Mouse (Mus musculus): ENCODE measurements around the gene Vmac. TPM values are rescaled to one million over a fixed set of nuclear protein-coding genes. Genes with fewer than 3 reads are reported as not detected.

The Vmac gene
- 11.0 and 13.7 TPM in 2 replicates for polyA plus RNA-seq (2012; ENCODE audit: insufficient read depth, insufficient read length, missing spikeins)

DNA sequence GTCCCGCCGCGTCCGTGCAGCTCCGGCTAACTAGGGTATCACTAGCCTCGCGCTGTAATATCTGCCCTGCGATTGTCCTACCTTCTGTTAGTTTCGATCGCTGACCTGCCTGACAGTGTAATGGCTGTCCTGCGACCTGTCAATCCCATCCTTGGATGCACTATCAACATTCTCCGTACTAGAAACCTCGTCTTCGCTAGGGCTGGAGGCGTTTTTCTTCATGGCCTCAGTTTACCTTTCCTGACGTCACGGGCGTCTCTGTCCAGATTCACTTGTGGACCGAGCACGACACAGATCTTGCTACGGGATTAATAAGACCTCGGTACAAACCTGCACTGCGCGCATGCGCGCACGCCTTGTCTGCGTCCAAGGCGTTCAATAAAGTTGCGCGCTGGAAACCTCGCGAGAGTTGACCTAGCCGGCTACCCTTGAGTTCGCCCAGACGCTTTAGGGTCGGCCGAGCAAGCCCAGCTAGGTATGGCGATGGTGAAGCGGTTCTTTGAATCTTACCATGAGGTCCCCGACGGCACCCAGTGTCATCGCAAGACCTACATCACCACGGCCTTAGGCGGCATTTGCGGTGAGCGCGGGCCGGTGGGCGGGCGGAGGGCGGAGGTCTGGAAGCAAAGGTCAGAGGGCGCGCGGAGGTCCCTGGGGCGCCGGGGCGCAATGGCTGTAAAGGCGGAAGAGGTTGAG, at the start of gene Vmac, which contains the start of gene Ndufa11:
TSS of gene Vmac (minus strand) at position 660 of the 696 bp plus-strand sequence.
TSS of gene Ndufa11 (plus strand) at position 405 of the 696 bp plus-strand sequence.
- TF ChIP-seq POLR2A (IDR thresholded peaks at IDR 0.05; ENCODE audit: borderline replicate concordance, low read depth, low read length) (no peak), CTCF (IDR thresholded peaks at IDR 0.05; ENCODE audit: low read depth, low read length) (no peak)
- H3K27ac ChIP-seq (ENCODE audit: insufficient read depth, low read depth, low read length) = peak within 1 kb of the TSS; percentile 58
- peak within 1 kb of the TSS; percentile 86 for H3K4me3 ChIP-seq (ENCODE audit: insufficient read depth, low read length)
- H3K4me1 ChIP-seq (ENCODE audit: control insufficient read depth, insufficient read depth, low read length) = peaks cover 10% of the 10 kb centered on the region

DNA sequence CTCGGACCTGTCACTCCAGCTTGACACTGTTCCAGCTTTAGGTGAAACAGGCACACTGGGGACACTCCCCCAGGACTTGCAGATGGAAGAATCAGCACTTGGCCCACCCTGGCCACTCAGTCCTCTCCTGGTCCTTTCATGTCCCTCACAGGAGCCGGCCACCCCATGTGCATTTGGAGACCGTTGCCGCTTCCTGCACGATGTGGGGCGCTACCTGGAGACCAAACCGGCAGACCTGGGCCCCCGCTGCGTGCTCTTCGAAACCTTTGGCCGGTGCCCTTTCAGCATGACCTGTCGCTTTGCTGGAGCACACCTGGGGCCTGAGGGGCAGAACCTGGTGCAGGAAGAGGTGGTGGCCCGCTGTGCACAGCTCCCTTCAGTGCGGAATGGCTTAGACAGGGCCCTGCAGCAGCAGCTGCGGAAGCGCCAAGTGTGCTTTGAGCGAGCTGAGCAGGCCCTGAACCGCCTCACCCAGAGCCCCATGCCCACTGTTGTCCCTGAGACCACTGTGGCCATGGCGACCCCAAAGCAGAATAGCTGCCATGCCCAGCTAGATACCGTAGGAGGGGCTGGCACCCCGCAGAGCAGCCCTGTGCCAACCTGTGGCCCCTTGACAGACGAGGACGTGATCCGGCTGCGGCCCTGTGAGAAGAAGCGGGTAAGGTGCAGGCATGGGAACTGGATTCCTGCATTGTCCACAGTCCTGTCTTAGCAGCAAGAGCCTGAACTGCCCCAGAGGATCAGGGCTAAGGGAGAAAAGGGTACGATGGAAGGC, 49.0 kb upstream of the Vmac start:
- no peak overlapping the region for H3K4me3 ChIP-seq (ENCODE audit: insufficient read depth, low read length)
- H3K27ac ChIP-seq (ENCODE audit: insufficient read depth, low read depth, low read length) = no peak overlapping the region
- no peak for TF ChIP-seq POLR2A (IDR thresholded peaks at IDR 0.05; ENCODE audit: borderline replicate concordance, low read depth, low read length)
- no peak for TF ChIP-seq CTCF (IDR thresholded peaks at IDR 0.05; ENCODE audit: low read depth, low read length)
- H3K4me1 ChIP-seq (ENCODE audit: control insufficient read depth, insufficient read depth, low read length) = peaks cover 2% of the 10 kb centered on the region; the same call in 1 of the 2 replicates

GRCm38 (mm10) chr17:56765431-56765830, 47.6 kb upstream of the Vmac start:
- Histone ChIP-seq H3K4me1 (ENCODE audit: control insufficient read depth, insufficient read depth, low read length) (peaks cover 2% of the 10 kb centered on the region; the same call in 1 of the 2 replicates), H3K4me3 (ENCODE audit: insufficient read depth, low read length) (peak overlapping the region; percentile 97), H3K27ac (ENCODE audit: insufficient read depth, low read depth, low read length) (peak overlapping the region; percentile 94; the same call in 1 of the 2 replicates)
- TF ChIP-seq POLR2A (IDR thresholded peaks at IDR 0.05; ENCODE audit: borderline replicate concordance, low read depth, low read length) = no peak
- TF ChIP-seq CTCF (IDR thresholded peaks at IDR 0.05; ENCODE audit: low read depth, low read length) = no peak

- Histone ChIP-seq H3K4me3 (ENCODE audit: insufficient read depth, low read length) (peak within 1 kb of the TSS; percentile 97), H3K27ac (ENCODE audit: insufficient read depth, low read depth, low read length) (peak within 1 kb of the TSS; percentile 94), H3K4me1 (ENCODE audit: control insufficient read depth, insufficient read depth, low read length) (peaks cover 2% of the 10 kb centered on the region; the same call in 1 of the 2 replicates)
- TF ChIP-seq POLR2A (IDR thresholded peaks at IDR 0.05; ENCODE audit: borderline replicate concordance, low read depth, low read length) = peak; percentile 79; the same call in 1 of the 2 replicates
- TF ChIP-seq CTCF (IDR thresholded peaks at IDR 0.05; ENCODE audit: low read depth, low read length) = no peak
These were observed 46.9 kb upstream of the Vmac start, which contains the start of gene Dus3l for GRCm38 (mm10) chr17:56764474-56765354. Gene Dus3l (plus strand): TSS chr17:56764757.

GRCm38 (mm10) chr17:56763741-56764250, 46.0 kb upstream of the Vmac start:
- TF ChIP-seq POLR2A (IDR thresholded peaks at IDR 0.05; ENCODE audit: borderline replicate concordance, low read depth, low read length) = no peak
- TF ChIP-seq CTCF (IDR thresholded peaks at IDR 0.05; ENCODE audit: low read depth, low read length) = no peak
- peaks cover 2% of the 10 kb centered on the region; the same call in 1 of the 2 replicates for H3K4me1 ChIP-seq (ENCODE audit: control insufficient read depth, insufficient read depth, low read length)
- peak overlapping the region; percentile 97 for H3K4me3 ChIP-seq (ENCODE audit: insufficient read depth, low read length)
- 0 out of 2 replicates have a peak overlapping the region, but pooled peaks have one; percentile 53 for H3K27ac ChIP-seq (ENCODE audit: insufficient read depth, low read depth, low read length)

GRCm38 (mm10) chr17:56762769-56763731, 45.2 kb upstream of the Vmac start:
- Histone ChIP-seq H3K4me3 (ENCODE audit: insufficient read depth, low read length) (no peak overlapping the region), H3K27ac (ENCODE audit: insufficient read depth, low read depth, low read length) (no peak overlapping the region), H3K4me1 (ENCODE audit: control insufficient read depth, insufficient read depth, low read length) (peaks cover 2% of the 10 kb centered on the region; the same call in 1 of the 2 replicates)
- TF ChIP-seq POLR2A (IDR thresholded peaks at IDR 0.05; ENCODE audit: borderline replicate concordance, low read depth, low read length) (no peak), CTCF (IDR thresholded peaks at IDR 0.05; ENCODE audit: low read depth, low read length) (peak; percentile 26; the same call in 1 of the 2 replicates)

DNA sequence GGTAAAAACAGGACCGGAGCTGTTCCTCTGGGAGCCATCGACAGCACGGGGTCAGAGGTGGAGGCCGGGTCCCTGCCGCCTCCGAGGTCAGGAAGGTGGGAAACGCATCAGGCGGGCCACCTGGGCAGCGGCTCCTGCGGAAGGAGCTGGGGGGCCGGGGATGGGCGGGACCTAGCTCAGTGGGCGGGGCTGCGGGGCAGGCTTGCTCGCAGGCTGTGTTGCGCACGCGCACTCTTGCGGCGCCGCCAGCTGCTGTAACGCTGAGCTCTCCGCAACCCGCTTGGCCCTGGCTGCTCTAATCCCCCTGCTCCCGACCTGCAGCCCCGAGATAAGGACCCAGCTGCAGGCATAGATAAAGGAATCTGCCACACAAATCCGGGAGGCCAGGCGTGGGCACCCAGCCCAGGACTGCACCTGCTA, 44.2 kb upstream of the Vmac start:
- Histone ChIP-seq H3K27ac (ENCODE audit: insufficient read depth, low read depth, low read length) (0 out of 2 replicates have a peak overlapping the region, but pooled peaks have one; percentile 32), H3K4me3 (ENCODE audit: insufficient read depth, low read length) (peak overlapping the region; percentile 66), H3K4me1 (ENCODE audit: control insufficient read depth, insufficient read depth, low read length) (peaks cover 2% of the 10 kb centered on the region; the same call in 1 of the 2 replicates)
- TF ChIP-seq POLR2A (IDR thresholded peaks at IDR 0.05; ENCODE audit: borderline replicate concordance, low read depth, low read length) (no peak), CTCF (IDR thresholded peaks at IDR 0.05; ENCODE audit: low read depth, low read length) (no peak)

- H3K27ac ChIP-seq (ENCODE audit: insufficient read depth, low read depth, low read length) = no peak overlapping the region
- peaks cover 2% of the 10 kb centered on the region; the same call in 1 of the 2 replicates for H3K4me1 ChIP-seq (ENCODE audit: control insufficient read depth, insufficient read depth, low read length)
- TF ChIP-seq POLR2A (IDR thresholded peaks at IDR 0.05; ENCODE audit: borderline replicate concordance, low read depth, low read length) (no peak), CTCF (IDR thresholded peaks at IDR 0.05; ENCODE audit: low read depth, low read length) (no peak)
- no peak overlapping the region for H3K4me3 ChIP-seq (ENCODE audit: insufficient read depth, low read length)
These were observed 43.3 kb upstream of the Vmac start for GRCm38 (mm10) chr17:56761077-56761476.
